Mouse (Mus musculus) ovary, postnatal 36 days (tissue): Measurements from ENCODE around the gene Lrrc42.

Source experiments
- DNase-seq: peaks from one replicate; pipeline ENCODE4 v3.0.0; 2022; ENCODE audit warnings: low spot score, mixed read lengths

Lrrc42 gene

GRCm38 (mm10) chr4:107196454-107196853 lies 56.9 kb downstream of the Lrrc42 start:
- no peak for DNase-seq

- DNase-seq = no peak
Measured at GRCm38 (mm10) chr4:107193841-107194240, 59.5 kb downstream of the Lrrc42 start.

- no peak for DNase-seq
Measured at GRCm38 (mm10) chr4:107185703-107186102, 67.6 kb downstream of the Lrrc42 start.
